Mouse (Mus musculus): ENCODE data around the gene Dab1. TPM values are rescaled to one million over a fixed set of nuclear protein-coding genes. Genes with fewer than 3 reads are reported as not detected.
A peak's percentile ranks its signal among the peaks of the same experiment; 100 is the strongest.

Dab1 gene
- polyA plus RNA-seq, 1 experiment from 2014 or later: 20.1 TPM

DNA sequence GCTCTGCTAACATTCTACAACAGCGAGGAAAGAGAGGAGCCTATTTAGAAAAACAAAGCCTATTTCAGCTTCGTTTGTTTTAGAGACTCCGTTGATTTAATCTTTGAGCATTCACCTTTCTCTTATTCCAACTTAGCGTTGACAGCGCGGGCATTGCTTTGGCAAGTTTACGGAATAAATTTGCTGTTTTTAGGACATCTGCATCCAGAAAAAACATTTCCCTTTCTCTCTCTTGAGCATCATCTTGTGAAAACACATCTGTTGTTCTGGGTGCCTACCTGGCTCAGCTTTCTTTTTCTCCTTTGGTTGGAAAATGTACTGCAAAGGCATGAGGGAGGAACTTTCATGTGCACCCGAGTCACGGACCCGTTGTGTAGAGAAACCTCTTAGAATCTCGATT lies 143.3 kb downstream of the Dab1 start:
- H3K27ac ChIP-seq: no peak overlapping the region
- no peak overlapping the region for H3K4me3 ChIP-seq (replicated peaks)
- 81% methylated on average over 11 of the region's 11 CpGs for WGBS
- H3K4me2 ChIP-seq: no peak overlapping the region
- ATAC-seq (replicated peaks; ENCODE audit: low FRiP score): no peak
- no peaks in the 10 kb centered on the region for H3K36me3 ChIP-seq
- H3K4me1 ChIP-seq: 0 out of 2 replicates have a peak, but pooled peaks cover 5% of the 10 kb centered on the region
- no peak overlapping the region for H3K9ac ChIP-seq
- H3K9me3 ChIP-seq (replicated peaks): no peaks in the 10 kb centered on the region
- H3K27me3 ChIP-seq: no peaks in the 10 kb centered on the region

DNA sequence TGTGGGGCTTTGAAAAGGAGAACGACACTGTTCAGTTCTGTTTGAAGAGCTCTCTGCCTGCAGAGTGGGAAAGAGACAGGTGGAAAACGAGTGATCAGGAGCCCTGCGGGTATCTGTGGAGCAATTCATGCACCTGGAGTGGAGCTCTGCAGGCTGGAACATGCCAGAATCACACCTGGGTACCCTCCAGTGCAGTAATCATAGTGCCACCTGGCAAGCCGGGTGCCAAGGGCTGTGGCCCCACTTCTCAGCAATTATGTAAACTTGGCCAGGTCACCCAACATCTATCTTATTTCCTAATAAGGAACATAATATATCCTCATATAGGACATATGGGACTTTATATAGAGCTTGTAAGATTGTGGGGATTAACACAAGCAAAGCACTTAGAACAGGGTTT lies 156.6 kb downstream of the Dab1 start:
- H3K4me1 ChIP-seq: no peaks in the 10 kb centered on the region
- ATAC-seq (replicated peaks; ENCODE audit: low FRiP score): no peak
- H3K9me3 ChIP-seq (replicated peaks): no peaks in the 10 kb centered on the region
- H3K27me3 ChIP-seq: no peaks in the 10 kb centered on the region
- H3K27ac ChIP-seq: no peak overlapping the region
- 80% methylated on average over 4 of the region's 4 CpGs for WGBS
- H3K9ac ChIP-seq: no peak overlapping the region
- H3K4me3 ChIP-seq (replicated peaks): no peak overlapping the region
- H3K4me2 ChIP-seq: no peak overlapping the region
- no peaks in the 10 kb centered on the region for H3K36me3 ChIP-seq

DNA sequence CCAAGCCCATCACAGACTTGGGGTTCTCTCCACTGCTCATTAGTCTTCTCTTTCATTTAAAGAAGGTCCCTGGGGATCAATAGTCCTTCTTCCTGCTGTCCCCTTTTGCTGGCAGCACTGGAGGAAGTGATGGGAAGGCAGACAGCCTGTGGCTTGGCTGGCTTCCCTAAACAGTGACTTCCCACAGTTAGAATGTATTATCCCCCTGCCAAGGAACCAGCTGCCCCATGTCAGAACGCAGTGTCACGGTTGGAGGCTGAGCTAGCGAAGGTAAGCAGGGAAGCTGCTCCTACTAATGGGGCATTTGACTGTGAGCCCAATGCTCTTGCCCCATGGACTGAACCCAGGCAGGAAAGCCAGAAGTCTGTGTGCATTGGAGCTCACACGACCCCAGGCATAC lies 162.2 kb downstream of the Dab1 start:
- WGBS: 56% methylated on average over 4 of the region's 4 CpGs
- H3K27me3 ChIP-seq: no peaks in the 10 kb centered on the region
- peaks cover 8% of the 10 kb centered on the region; the same call in 1 of the 2 replicates for H3K4me1 ChIP-seq
- H3K4me3 ChIP-seq (replicated peaks): no peak overlapping the region
- no peak overlapping the region for H3K27ac ChIP-seq
- ATAC-seq (replicated peaks; ENCODE audit: low FRiP score): peak; percentile 62
- H3K4me2 ChIP-seq: no peak overlapping the region
- no peak overlapping the region for H3K9ac ChIP-seq
- H3K9me3 ChIP-seq (replicated peaks): no peaks in the 10 kb centered on the region
- H3K36me3 ChIP-seq: no peaks in the 10 kb centered on the region

DNA sequence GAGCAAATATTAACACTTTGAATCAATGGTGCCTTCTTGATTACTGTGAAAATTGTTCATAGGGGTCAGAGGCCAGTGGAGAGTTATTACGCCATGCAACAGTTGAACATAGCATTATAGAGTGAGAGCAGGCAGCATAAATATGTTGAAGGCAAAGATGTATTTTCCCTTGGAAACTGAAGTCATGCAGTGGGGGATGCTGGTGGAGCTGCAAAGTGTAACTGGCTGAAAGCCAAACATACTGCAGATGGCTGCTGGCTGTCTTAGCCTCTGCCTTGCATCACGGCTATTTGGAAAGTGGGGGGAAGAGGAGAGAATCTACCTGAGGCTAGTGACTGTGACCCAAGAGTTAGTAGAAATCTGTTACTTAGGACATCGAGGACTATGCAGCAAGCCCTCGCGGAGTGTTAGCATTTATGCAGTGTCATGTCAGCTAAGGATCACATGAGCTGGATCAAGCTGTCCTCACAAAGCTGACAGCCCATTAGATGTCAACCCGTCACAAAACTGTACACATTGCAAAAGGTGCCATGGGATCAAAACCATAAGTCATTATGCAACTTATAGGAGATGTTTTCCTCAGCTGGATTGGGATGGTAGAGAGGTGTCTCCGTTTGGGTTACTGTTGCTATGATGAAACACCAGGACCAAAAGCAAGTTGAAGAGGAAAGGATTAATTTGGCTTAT lies 164.5 kb downstream of the Dab1 start:
- Histone ChIP-seq H3K27ac (no peak overlapping the region), H3K4me3 (replicated peaks) (no peak overlapping the region), H3K9me3 (replicated peaks) (no peaks in the 10 kb centered on the region), H3K4me2 (no peak overlapping the region), H3K27me3 (no peaks in the 10 kb centered on the region), H3K36me3 (no peaks in the 10 kb centered on the region), H3K9ac (no peak overlapping the region), H3K4me1 (peaks cover 8% of the 10 kb centered on the region; the same call in 1 of the 2 replicates)
- ATAC-seq (replicated peaks; ENCODE audit: low FRiP score): no peak
- 83% methylated on average over 7 of the region's 7 CpGs for WGBS

DNA sequence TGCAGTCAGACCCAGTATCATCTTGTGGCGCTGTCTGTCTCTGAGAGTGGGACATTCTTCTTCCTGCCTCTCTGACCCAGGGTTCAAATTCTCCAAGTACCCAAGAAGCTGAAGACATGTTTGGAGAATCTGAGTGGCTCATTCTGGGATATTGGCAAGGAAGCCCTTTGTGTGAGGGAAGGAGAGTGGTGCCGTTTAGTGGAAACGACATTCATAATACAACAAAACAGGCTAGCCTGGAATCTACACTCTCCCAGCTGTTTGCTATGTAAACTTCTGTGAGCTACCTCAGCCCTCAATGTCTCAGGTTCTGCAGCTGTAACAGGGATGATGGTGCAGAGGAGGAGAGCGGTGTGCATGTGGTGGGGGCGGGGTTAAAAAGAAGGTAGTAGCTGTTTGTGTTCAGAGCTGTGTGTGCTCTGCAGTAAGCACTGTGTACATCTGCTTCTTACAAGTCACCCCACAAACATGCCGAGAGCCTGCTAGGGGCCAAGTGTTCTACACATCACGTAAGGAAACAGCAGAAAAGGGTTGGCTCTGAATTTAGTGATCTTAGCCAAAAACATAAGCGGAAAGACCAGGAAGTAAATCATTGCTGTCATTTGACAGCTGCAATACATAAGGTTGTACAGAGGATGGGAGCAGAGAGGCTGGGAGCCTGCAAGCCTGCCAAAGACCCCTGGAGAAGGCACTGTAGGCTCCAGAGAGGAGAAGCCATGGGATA lies 174.6 kb downstream of the Dab1 start:
- no peak overlapping the region for H3K9ac ChIP-seq
- no peak overlapping the region for H3K4me2 ChIP-seq
- peaks cover 5% of the 10 kb centered on the region; the same call in 1 of the 2 replicates for H3K4me1 ChIP-seq
- ATAC-seq (replicated peaks; ENCODE audit: low FRiP score): peak; percentile 85
- 62% methylated on average over 8 of the region's 8 CpGs for WGBS
- no peaks in the 10 kb centered on the region for H3K9me3 ChIP-seq (replicated peaks)
- H3K36me3 ChIP-seq: no peaks in the 10 kb centered on the region
- no peaks in the 10 kb centered on the region for H3K27me3 ChIP-seq
- H3K4me3 ChIP-seq (replicated peaks): no peak overlapping the region
- H3K27ac ChIP-seq: peak overlapping the region; percentile 58

DNA sequence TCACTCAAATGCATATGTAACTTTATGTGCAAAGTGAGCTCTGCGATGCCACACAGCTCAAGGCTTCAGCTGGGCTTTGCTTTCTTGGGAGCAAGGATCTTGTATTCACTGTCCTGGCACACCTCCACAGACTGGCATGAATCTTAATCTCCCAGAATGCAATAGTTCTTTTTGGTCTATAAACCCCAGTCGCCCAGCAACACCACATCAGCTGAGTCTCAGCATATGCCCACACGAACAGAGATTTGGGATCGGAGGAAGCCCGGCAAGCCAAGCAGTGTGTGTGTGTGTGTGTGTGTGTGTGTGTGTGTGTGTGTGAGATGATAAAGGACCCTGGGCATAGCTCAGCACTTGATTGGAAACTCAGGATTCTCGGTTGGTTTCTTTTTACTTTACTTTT lies 177.3 kb downstream of the Dab1 start:
- no peaks in the 10 kb centered on the region for H3K36me3 ChIP-seq
- WGBS: 74% methylated on average over 6 of the region's 6 CpGs
- H3K9ac ChIP-seq: no peak overlapping the region
- no peak for ATAC-seq (replicated peaks; ENCODE audit: low FRiP score)
- peaks cover 5% of the 10 kb centered on the region; the same call in 1 of the 2 replicates for H3K4me1 ChIP-seq
- no peaks in the 10 kb centered on the region for H3K9me3 ChIP-seq (replicated peaks)
- H3K4me3 ChIP-seq (replicated peaks): no peak overlapping the region
- H3K4me2 ChIP-seq: no peak overlapping the region
- H3K27ac ChIP-seq: no peak overlapping the region
- no peaks in the 10 kb centered on the region for H3K27me3 ChIP-seq

DNA sequence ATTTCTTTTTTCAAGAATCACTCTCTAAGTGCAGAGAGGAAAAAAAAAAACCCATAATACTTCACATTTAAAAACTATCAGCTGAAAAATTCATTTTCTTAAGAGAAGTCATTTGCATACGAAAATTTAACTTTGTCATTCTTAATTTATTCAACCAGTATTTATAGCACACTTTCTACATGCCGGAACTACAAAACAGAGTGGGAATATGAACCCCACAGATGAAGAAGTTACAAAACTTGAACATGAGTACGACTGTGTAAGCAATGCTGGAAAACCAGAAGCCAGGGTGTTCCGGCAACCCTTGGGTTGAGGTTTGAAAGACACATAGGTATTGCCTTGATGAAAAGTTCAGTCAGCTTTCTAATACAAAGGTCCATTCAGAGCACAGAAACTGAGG lies 183.3 kb downstream of the Dab1 start:
- Histone ChIP-seq H3K27me3 (no peaks in the 10 kb centered on the region), H3K9ac (no peak overlapping the region), H3K4me3 (replicated peaks) (no peak overlapping the region), H3K9me3 (replicated peaks) (no peaks in the 10 kb centered on the region), H3K36me3 (no peaks in the 10 kb centered on the region), H3K27ac (no peak overlapping the region), H3K4me1 (no peaks in the 10 kb centered on the region), H3K4me2 (no peak overlapping the region)
- 91% methylated on average over 4 of the region's 4 CpGs for WGBS
- no peak for ATAC-seq (replicated peaks; ENCODE audit: low FRiP score)

DNA sequence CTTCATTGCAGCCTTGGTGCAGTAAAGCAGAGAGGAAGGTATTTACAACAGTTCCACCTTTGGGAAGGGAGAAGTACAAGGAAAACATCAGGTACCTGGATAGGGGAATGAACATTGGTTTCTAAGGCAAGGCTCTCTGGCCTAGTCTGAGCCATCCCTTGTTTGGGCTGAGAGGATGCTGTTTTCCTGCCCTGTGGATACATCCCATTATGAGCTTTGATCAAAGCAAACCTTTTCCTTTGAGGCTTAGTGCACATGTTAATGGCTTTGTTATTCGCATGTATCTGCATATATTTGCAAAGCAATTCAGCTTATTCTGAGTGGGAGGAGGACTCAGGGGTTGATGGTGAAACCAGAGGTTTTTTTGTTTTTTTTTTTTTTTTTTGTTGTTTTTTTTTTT lies 185.3 kb downstream of the Dab1 start:
- Histone ChIP-seq H3K9ac (no peak overlapping the region), H3K4me2 (no peak overlapping the region), H3K27me3 (no peaks in the 10 kb centered on the region), H3K27ac (no peak overlapping the region), H3K4me3 (replicated peaks) (no peak overlapping the region), H3K4me1 (no peaks in the 10 kb centered on the region), H3K9me3 (replicated peaks) (no peaks in the 10 kb centered on the region), H3K36me3 (no peaks in the 10 kb centered on the region)
- WGBS: 39% methylated on average over 1 of the region's 1 CpGs
- no peak for ATAC-seq (replicated peaks; ENCODE audit: low FRiP score)

DNA sequence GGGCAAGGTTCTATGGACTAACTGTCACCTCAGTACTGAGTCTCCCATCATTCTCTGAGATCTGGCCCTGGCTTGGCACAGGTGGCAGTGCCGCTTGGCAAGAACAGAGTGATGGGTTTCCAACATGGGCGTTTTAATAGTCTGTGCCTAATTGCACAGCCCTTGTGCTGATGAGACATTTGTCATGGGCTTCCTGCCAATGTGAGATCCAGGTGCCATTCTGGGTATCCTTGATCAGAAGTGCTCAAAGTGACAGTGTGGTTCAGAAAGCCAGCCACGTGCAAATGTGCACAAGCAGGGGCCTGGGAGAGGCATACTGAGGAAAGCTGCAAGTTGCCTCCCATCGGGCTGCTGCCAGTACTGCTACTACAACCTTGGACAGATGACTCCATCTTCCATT lies 203.5 kb downstream of the Dab1 start:
- H3K4me3 ChIP-seq (replicated peaks): no peak overlapping the region
- H3K27me3 ChIP-seq: no peaks in the 10 kb centered on the region
- 85% methylated on average over 4 of the region's 4 CpGs for WGBS
- no peaks in the 10 kb centered on the region for H3K4me1 ChIP-seq
- no peak overlapping the region for H3K4me2 ChIP-seq
- H3K9ac ChIP-seq: no peak overlapping the region
- H3K9me3 ChIP-seq (replicated peaks): no peaks in the 10 kb centered on the region
- H3K36me3 ChIP-seq: no peaks in the 10 kb centered on the region
- no peak overlapping the region for H3K27ac ChIP-seq
- ATAC-seq (replicated peaks; ENCODE audit: low FRiP score): no peak

DNA sequence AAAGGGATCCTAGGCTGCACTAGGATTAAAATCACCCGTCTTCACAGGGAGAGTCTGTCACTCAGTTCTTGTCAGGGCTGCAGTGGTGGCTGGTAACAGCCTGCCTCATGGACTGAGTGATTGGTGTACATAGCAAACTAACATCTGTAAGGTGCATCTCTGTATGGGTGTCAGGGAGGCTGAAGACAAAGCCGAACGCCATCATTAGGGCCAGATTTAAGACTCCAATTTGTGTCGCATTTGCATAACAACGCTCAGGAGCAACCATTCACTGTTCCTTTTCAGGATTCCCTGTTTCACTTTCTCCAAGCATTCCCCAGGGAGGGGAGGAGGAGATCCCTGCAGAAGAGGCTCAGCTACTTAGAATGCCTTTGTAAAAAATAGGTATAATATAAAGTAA lies 219.2 kb downstream of the Dab1 start:
- Histone ChIP-seq H3K27me3 (no peaks in the 10 kb centered on the region), H3K27ac (no peak overlapping the region), H3K4me3 (replicated peaks) (no peak overlapping the region), H3K36me3 (no peaks in the 10 kb centered on the region), H3K4me2 (no peak overlapping the region), H3K9me3 (replicated peaks) (no peaks in the 10 kb centered on the region), H3K4me1 (no peaks in the 10 kb centered on the region), H3K9ac (no peak overlapping the region)
- ATAC-seq (replicated peaks; ENCODE audit: low FRiP score): no peak
- 35% methylated on average over 5 of the region's 5 CpGs for WGBS

DNA sequence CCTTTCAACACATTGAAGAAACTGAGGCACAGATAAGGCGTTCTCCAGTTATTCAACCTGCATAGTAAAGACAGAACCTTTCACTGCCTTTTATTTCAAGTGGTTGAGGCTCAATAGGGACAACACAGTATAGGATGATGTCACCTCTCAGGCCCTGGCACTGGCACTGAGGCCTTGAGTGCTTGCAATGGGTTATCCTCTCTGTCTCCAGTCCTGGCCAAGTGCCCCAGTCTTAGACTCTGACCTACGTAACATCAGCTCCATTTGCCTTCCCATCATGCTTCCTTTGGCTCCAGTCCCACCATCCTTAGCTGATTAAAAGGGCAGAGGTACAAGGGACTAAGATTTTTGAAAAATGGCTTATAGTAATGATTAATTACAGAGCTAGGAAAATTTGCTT lies 220.4 kb downstream of the Dab1 start:
- Histone ChIP-seq H3K4me2 (no peak overlapping the region), H3K27me3 (no peaks in the 10 kb centered on the region)
- WGBS: 90% methylated on average over 2 of the region's 2 CpGs

DNA sequence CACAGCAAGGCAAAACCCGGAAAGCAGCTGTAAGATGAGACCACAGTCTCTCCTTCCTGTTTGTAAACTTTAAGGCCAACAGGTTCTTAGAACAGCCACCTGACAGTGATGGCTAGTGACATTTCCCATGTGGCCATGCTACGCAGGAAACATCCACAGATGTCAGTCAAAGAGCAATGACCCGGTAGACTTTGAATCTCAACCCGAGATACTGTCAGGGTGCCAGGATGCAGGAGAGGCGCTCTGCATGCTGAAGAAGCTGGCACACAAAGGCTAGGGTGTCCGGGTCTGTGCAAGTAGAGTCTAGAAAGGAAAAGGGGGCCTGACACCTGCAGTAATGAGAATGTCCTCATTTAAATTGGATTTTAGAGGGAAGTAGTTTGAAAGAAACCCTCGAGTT lies 222.0 kb downstream of the Dab1 start:
- WGBS: 58% methylated on average over 7 of the region's 7 CpGs
- Histone ChIP-seq H3K4me3 (replicated peaks) (no peak overlapping the region), H3K27me3 (no peaks in the 10 kb centered on the region), H3K27ac (no peak overlapping the region), H3K4me1 (no peaks in the 10 kb centered on the region), H3K36me3 (no peaks in the 10 kb centered on the region), H3K9ac (no peak overlapping the region), H3K4me2 (no peak overlapping the region), H3K9me3 (replicated peaks) (no peaks in the 10 kb centered on the region)
- no peak for ATAC-seq (replicated peaks; ENCODE audit: low FRiP score)

More for the DNA sequence above, 220.4 kb downstream of the Dab1 start:
- ATAC-seq (replicated peaks; ENCODE audit: low FRiP score): no peak
- no peak overlapping the region for H3K4me3 ChIP-seq (replicated peaks)
- no peak overlapping the region for H3K9ac ChIP-seq
- H3K4me1 ChIP-seq: no peaks in the 10 kb centered on the region
- H3K36me3 ChIP-seq: no peaks in the 10 kb centered on the region
- no peaks in the 10 kb centered on the region for H3K9me3 ChIP-seq (replicated peaks)
- no peak overlapping the region for H3K27ac ChIP-seq

All from kidney, embryonic 15.5 days (tissue).